Mouse (Mus musculus) C2C12 (cell line): Measurements from ENCODE around the gene Abcc6.

Experiments used
- CEBPB ChIP-seq: IDR thresholded peaks from one replicate; pipeline ENCODE4 v1.6.1; 2011; ENCODE audit warnings: low read depth, mild to moderate bottlenecking, control low read depth, moderate library complexity
- CTCF ChIP-seq: IDR thresholded peaks from one replicate; pipeline ENCODE4 v1.5.1; 2011; ENCODE audit not compliant: control insufficient read depth, insufficient read depth, insufficient read length

- TF ChIP-seq CTCF (no peak), CEBPB (no peak)
These were observed 22.2 kb upstream of the Abcc6 start for GRCm38 (mm10) chr7:46052161-46052821.
